Mouse (Mus musculus) heart, postnatal 0 days (tissue): ENCODE data around the gene Elavl2. TPM values are rescaled to one million over a fixed set of nuclear protein-coding genes. Genes with fewer than 3 reads are reported as not detected.

Source experiments
- ATAC-seq: fragments of 200-750 bp; cut with Nextera tagmentation; 2 replicates; pipeline ENCODE4 v1.8.0; 2017; ENCODE audit warnings: low read depth, moderate number of reproducible peaks, moderate library complexity; ENCODE audit not compliant: insufficient read depth
- DNase-seq: peaks from one replicate; pipeline ENCODE4 v3.0.0-alpha.2; 2016; ENCODE audit warnings: low spot score
- H3K27ac ChIP-seq: fragments of 300-500 bp; sonication (generic); 2 replicates; pipeline ENCODE4 v1.5.1; 2014; ENCODE audit warnings: low read depth, mild to moderate bottlenecking
- H3K27me3 ChIP-seq: fragments of 300-500 bp; sonication (generic); 2 replicates; pipeline ENCODE4 v1.6.1; 2014; ENCODE audit warnings: low read length, mixed read lengths; ENCODE audit not compliant: control insufficient read depth, insufficient read depth
- H3K36me3 ChIP-seq: fragments of 300-500 bp; sonication (generic); replicated peaks from 2 replicates; pipeline ENCODE4 v1.6.1; 2014; ENCODE audit warnings: low read length, mixed read lengths; ENCODE audit not compliant: control insufficient read depth, insufficient read depth
- H3K4me1 ChIP-seq: fragments of 300-500 bp; sonication (generic); 2 replicates; pipeline ENCODE4 v1.6.1; 2014; ENCODE audit warnings: antibody characterized with exemption; ENCODE audit not compliant: control insufficient read depth, insufficient read depth
- H3K4me2 ChIP-seq: fragments of 300-500 bp; sonication (generic); 2 replicates; pipeline ENCODE4 v1.6.1; 2014; ENCODE audit warnings: low read depth, mild to moderate bottlenecking, low read length, moderate library complexity
- H3K4me3 ChIP-seq: fragments of 300-500 bp; sonication (generic); 2 replicates; pipeline ENCODE4 v1.5.1; 2014; ENCODE audit warnings: low read depth, low read length
- H3K9ac ChIP-seq: fragments of 300-500 bp; sonication (generic); replicated peaks from 2 replicates; pipeline ENCODE4 v1.6.1; 2014; ENCODE audit warnings: low read depth, low read length, mixed read lengths
- H3K9me3 ChIP-seq: fragments of 300-500 bp; sonication (generic); replicated peaks from 2 replicates; pipeline ENCODE4 v1.6.1; 2016; ENCODE audit warnings: low read length; ENCODE audit not compliant: control insufficient read depth
- CTCF ChIP-seq: IDR thresholded peaks from 2 replicates; pipeline ENCODE4 v1.5.1; 2016; ENCODE audit warnings: antibody characterized with exemption, control low read depth, low read depth
- EP300 ChIP-seq: IDR thresholded peaks from 2 replicates; pipeline ENCODE4 v1.6.1; 2016; ENCODE audit warnings: antibody characterized with exemption, low read depth
- WGBS: fragments of 180-500 bp; shearing (Covaris S2); extraction: QIAGEN DNeasy Blood & Tissue Kit; methylation state at CpG from one replicate; pipeline ENCODE4 v1.1.7; 2014; 5-methylcytosine and 5-hydroxymethylcytosine counted together
- polyA plus RNA-seq: library from polyadenylated mRNA; unstranded; fragments of >200 nt; fragmentation: Nextera tagmentation; extraction: Ambion mirVana; gene quantifications from 2 replicates; pipeline ENCODE4 v1.2.1, GENCODE M21; 2015
- total RNA-seq: library from RNA; depleted of rRNA; stranded (reverse); fragments of >200 nt; gene quantifications from 2 replicates; pipeline ENCODE4 v1.2.3, GENCODE M21; 2014; ENCODE audit warnings: low replicate concordance

The Elavl2 gene
- total and polyA plus RNA-seq, 2 experiments from 2014 or later: 1.00 TPM; not detected in 1

GRCm38 (mm10) chr4:91371131-91371818, 29.3 kb downstream of the Elavl2 start:
- H3K9ac ChIP-seq: no peak overlapping the region

GRCm38 (mm10) chr4:91365276-91365675, 35.3 kb downstream of the Elavl2 start:
- TF ChIP-seq EP300: no peak
- no peak for TF ChIP-seq CTCF

More at GRCm38 (mm10) chr4:91371131-91371818, 29.3 kb downstream of the Elavl2 start:
- ATAC-seq (no peak), DNase-seq (no peak)
- Histone ChIP-seq H3K27me3 (peaks cover 65% of the 10 kb centered on the region), H3K9me3 (no peaks in the 10 kb centered on the region), H3K27ac (no peak overlapping the region), H3K36me3 (no peaks in the 10 kb centered on the region), H3K4me3 (peak overlapping the region; percentile 55), H3K4me2 (peak overlapping the region; percentile 90), H3K4me1 (peaks cover 23% of the 10 kb centered on the region)
- no peak for TF ChIP-seq CTCF
- TF ChIP-seq EP300: no peak
- 2% methylated on average over 73 of the region's 82 CpGs for WGBS

DNA sequence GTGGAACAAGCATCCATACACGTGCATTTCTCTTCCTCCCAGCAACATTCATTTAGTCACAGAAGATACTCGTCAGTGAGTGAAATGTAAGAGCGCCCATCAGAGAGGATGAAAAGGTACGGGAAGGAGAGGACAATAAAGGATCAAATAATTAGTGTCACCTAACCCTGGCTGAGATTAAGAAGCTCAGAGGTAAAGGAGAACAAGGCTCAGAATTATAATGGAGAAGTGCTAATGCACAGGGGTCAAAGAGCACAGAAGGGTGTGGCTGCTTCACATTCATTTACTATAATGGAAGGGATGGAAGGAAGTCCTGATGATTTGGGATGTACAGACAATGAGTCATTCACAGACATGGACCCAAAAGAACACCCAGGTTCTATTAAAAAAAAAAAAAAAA, 36.6 kb downstream of the Elavl2 start:
- TF ChIP-seq EP300 (no peak), CTCF (no peak)
- Histone ChIP-seq H3K4me2 (no peak overlapping the region), H3K9ac (no peak overlapping the region), H3K4me3 (no peak overlapping the region), H3K27me3 (no peaks in the 10 kb centered on the region), H3K27ac (no peak overlapping the region), H3K36me3 (no peaks in the 10 kb centered on the region), H3K4me1 (no peaks in the 10 kb centered on the region), H3K9me3 (no peaks in the 10 kb centered on the region)
- WGBS: 75% methylated on average over 4 of the region's 4 CpGs
- no peak for DNase-seq
- ATAC-seq: no peak

More at GRCm38 (mm10) chr4:91365276-91365675, 35.3 kb downstream of the Elavl2 start:
- Histone ChIP-seq H3K4me1 (no peaks in the 10 kb centered on the region), H3K9me3 (no peaks in the 10 kb centered on the region), H3K27ac (no peak overlapping the region), H3K27me3 (peaks cover 11% of the 10 kb centered on the region), H3K4me2 (no peak overlapping the region), H3K4me3 (no peak overlapping the region), H3K9ac (no peak overlapping the region), H3K36me3 (no peaks in the 10 kb centered on the region)
- WGBS: 77% methylated on average over 12 of the region's 12 CpGs
- DNase-seq (no peak), ATAC-seq (no peak)

DNA sequence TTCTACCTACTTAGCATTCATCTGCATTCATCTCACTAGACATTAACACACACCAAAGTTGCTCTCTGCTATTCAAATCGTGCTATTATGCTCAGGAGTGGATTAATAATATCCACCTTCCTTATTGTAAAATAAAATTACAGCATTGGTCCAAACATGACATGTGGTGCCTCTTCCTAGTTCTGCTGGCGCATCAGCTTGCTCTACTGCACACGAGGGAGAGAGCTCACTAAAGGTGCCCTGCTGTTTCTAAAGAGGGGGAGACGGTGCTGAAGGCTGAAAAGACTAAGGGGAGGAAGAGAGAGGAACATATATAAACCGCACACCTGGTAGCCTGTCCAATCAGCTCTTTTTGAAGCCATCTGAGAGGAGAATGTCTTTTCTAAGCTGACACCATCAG, 38.1 kb downstream of the Elavl2 start:
- Histone ChIP-seq H3K27me3 (no peaks in the 10 kb centered on the region), H3K4me3 (no peak overlapping the region), H3K27ac (no peak overlapping the region), H3K9me3 (no peaks in the 10 kb centered on the region), H3K36me3 (no peaks in the 10 kb centered on the region), H3K9ac (no peak overlapping the region), H3K4me1 (no peaks in the 10 kb centered on the region), H3K4me2 (no peak overlapping the region)
- DNase-seq: no peak
- WGBS: 60% methylated on average over 5 of the region's 5 CpGs
- TF ChIP-seq CTCF (no peak), EP300 (no peak)
- ATAC-seq: no peak

DNA sequence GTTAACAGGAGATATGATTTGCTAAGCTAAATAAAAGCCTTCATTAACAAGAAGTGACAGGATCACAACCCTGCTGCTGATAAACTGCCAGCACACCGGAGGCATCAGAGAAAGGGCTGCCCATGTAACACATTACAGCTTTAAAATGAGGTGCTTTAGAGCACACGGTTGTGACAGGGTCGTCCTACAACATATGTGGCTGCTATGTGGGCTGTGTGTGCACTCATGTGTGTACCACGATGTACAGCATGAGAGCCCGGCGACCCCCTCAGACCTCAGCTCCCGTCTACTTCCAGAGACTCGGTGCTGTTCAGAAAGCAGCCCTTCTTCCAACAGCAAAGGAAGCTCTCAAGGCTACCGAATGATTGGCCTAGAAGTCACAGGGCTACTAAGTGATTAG, 47.4 kb downstream of the Elavl2 start:
- Histone ChIP-seq H3K4me2 (no peak overlapping the region), H3K9me3 (no peaks in the 10 kb centered on the region), H3K27me3 (no peaks in the 10 kb centered on the region), H3K9ac (no peak overlapping the region), H3K36me3 (no peaks in the 10 kb centered on the region), H3K27ac (no peak overlapping the region), H3K4me3 (no peak overlapping the region), H3K4me1 (no peaks in the 10 kb centered on the region)
- DNase-seq (no peak), ATAC-seq (no peak)
- 61% methylated on average over 9 of the region's 9 CpGs for WGBS
- TF ChIP-seq EP300 (no peak), CTCF (no peak)

DNA sequence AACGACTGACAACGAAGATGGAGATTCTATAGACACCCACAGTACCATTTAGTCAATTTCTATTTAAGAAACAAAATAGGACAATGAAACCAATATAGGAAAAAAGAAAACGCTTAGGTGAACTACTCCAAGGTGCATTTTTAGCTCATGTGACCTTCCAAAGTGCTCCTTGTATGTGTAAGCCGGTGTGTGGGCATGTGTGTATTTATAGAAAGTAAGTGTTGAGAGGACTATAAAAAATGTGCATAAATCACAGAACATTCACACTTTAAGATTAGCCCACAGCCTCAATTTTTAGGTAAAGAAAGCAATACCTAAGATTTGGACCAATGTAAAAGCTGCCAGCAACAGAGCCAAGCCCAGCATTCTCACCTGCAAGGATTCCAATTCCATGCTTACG, 51.0 kb downstream of the Elavl2 start:
- no peaks in the 10 kb centered on the region for H3K9me3 ChIP-seq
- 66% methylated on average over 5 of the region's 5 CpGs for WGBS
- no peak for DNase-seq

More for the DNA sequence above, 51.0 kb downstream of the Elavl2 start:
- Histone ChIP-seq H3K27me3 (no peaks in the 10 kb centered on the region), H3K4me1 (no peaks in the 10 kb centered on the region), H3K27ac (no peak overlapping the region), H3K36me3 (no peaks in the 10 kb centered on the region), H3K4me3 (no peak overlapping the region), H3K9ac (no peak overlapping the region), H3K4me2 (no peak overlapping the region)
- ATAC-seq: no peak
- TF ChIP-seq EP300 (no peak), CTCF (no peak)
